Mouse (Mus musculus) right cerebral cortex, postnatal 25 days (tissue): ENCODE measurements around the gene Thap4.

Experiments used
- DNase-seq: peaks from one replicate; pipeline ENCODE4 v3.0.0; 2022

Gene Thap4

DNA sequence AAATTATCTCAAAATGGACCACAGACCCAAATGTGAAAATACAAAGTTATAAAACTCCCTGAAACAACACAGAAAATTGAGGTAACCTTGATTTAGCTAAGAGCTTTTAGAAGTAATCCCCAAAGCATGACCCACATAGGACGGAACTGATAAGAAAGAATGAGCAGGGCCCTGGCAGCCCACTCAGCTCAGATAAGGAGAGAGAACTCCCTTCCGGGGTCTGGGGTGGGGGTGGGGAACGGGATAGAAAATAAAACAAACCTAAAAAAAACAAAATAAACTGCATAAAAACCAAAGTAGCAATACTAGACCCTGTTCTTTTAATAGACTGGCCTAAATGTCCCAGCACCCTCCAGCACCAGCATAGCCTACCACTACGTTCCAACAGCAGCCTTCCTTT is 12.7 kb downstream of the Thap4 start:
- no peak for DNase-seq

DNA sequence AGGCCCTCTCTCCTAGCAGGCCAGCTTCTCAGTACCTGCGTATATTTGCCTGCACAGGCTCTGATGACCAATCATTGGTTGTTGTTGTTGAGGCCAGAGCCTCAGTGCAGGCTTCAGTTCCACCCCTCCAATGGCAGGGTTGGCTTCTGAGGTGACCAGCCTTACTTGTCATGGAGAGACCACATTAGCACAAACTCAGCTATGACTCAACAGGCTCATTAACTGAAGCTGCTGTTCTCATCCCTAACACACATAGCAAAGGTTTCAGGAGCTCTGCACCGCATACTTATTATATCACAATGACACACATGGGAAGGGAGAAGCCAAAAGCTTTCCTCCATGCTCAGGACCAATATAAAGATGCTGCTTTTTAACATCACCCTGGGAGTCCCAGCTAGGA is 14.0 kb downstream of the Thap4 start:
- no peak for DNase-seq

DNA sequence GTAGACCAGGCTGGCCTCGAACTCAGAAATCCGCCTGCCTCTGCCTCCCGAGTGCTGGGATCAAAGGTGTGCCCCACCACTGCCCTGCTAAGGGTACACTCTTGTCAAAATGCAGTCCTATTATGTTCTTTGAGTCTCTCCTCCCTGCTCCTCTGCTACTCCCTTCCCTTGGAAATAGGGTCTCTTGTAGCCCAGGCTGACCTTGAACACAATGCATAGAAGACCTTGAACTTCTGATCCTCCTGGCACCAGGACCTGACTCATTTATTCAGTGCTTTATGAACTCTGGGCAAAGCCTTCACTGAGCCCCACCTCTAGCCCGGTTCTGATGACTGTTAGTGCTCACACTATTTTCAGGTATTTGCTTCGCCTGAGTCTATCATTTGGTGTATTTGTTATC is 17.0 kb downstream of the Thap4 start:
- DNase-seq, result no peak

DNA sequence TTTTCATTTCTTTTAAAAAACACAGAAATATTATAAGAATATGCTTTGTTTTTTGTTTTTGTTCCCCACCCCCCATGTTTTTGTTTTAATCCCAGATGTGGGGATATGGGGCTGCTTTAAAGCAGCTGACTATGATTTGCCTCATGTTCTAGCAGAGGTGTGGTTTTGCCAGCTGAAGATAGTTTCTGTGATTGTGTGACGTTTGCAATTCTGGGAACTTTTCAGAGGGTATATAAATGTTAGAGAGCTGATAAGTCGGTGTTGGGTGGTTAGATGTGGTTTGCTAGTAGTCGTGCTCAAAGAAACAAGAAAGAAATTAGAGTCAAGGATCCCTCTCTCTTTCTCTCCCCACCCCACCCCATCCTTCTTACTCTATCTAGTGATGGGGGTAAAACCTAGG is 18.8 kb downstream of the Thap4 start:
- DNase-seq, result no peak

DNA sequence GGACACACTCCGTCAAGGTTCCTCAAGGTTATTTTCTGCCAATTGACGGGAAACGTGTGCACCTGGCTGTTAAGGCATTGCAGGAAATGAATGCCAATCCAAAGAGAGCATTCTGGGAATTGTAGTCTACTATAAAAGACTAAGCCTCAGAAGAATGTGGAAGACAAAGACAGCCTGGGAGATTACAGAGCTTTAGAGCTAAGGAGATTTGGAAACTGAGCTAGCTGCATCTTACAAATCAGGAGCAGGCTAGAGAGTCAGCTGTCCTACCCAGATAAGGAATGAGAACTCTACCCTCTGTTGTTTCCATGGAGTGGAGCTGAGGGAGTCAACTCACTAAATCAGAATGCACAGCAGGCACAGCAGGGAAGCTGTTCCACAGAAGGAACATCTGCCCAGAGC is 22.8 kb downstream of the Thap4 start:
- DNase-seq, result no peak

DNA sequence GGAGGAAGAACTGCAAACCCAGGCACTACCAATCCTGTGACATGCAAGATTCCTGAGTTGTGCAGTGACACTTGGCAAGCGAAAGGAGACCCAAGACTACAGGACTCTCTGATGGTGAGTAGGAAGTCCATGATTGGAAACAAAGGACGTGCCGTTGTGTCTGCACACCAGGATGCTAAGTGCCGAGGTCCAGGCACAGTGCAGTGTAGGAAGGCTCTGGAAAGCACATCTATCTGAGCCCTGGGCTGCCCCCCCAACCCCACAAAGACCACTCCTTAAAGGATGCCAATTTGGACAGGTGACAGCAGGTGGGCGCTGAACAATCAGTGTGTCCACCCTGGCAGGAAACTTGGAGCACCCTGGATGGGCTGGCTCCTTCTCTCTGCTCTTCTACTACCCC is 23.6 kb downstream of the Thap4 start:
- no peak for DNase-seq

DNA sequence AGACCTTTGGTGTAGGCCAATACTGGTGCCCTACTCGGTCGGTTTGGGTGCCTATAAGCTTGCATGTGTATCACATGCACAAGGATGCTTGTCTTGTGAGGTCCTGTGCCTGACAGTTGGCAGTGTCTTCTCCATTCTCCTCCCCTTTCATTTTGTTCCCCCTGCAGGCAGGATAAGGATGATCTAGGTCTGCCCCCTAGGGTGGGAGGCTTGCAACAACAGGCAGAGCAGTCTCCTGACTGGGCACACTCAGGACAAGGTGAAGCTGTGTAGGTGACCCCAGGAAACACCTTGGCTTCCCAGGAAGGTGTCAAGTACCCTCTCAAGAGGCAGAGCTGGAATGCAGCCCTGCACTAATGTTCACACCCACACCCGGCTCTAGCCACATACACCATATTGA is 27.7 kb downstream of the Thap4 start:
- DNase-seq, result peak; percentile 26

DNA sequence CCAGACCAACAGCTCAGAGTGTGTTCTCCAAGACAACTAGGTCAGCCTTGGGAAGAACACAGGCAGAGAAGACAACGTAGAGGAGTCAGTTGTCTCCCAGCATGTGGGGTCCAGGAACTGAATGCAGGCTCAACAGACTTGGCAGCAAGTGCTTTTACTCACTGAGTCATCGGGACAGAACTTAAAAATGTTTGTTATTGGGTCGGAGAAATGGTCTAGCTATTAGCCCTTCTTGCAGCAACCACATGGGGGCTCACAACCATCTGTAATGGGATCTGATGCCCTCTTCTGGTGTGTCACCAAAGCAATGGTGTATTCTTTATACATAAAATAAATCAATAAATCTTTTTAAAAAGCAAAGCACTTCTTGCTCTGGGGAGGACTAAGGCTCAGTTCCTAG is 28.5 kb downstream of the Thap4 start:
- no peak for DNase-seq

DNA sequence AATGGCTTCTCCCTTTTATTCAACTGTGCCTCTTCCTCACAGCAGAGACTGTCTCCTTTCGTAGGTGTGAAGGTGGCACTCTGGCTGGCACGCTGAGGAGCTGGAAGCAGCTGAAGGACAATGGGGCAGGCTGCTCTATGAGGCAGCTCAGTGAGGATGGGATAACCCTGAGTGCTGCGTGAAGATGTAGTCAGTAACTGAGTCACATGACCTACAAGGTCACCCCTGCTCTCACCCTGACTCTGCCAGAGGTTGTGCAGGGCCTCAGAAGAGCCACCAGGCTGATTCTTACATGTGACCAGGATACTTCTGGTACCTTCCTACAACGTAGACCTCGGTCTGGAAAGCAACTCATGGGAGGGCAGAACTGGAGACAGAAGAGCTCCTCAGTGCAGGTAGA is 29.0 kb downstream of the Thap4 start:
- DNase-seq, result no peak

DNA sequence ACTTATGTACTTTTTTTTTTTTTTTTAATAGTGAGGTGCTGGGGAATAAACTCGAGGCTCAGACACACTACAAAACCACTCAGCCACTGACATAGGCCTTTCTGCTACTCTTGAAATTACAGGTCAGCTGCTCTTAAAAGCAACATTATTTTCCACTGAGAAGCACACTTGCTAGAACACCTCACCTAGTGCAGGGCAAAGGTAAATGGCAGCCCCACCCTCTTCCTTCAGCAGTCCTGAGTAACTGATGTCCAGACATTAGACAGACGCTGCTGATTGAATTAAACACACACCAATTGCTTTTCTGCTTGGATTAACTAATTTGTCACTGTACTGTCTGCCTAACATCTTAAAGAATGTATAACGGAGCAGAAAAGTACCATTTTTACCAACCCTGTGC is 30.0 kb downstream of the Thap4 start:
- DNase-seq, result no peak

DNA sequence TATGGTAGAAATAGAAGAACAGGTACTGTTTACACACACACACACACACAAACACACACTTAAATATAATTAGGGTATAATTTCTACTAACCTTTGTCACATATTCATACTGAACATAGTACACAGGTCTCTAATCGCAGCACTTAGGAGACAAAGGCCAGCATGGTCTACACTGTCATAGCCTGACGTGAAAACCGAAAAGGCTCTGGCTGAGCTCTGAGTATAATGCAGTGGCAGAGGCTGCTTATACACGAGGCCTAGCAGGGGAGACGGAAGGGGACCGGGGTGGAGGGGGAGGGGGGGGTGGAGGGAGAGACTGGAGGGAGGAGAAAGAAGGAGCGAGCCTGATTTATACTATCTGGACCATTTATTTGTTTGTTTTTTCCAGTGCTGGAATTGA is 33.1 kb downstream of the Thap4 start:
- no peak for DNase-seq

DNA sequence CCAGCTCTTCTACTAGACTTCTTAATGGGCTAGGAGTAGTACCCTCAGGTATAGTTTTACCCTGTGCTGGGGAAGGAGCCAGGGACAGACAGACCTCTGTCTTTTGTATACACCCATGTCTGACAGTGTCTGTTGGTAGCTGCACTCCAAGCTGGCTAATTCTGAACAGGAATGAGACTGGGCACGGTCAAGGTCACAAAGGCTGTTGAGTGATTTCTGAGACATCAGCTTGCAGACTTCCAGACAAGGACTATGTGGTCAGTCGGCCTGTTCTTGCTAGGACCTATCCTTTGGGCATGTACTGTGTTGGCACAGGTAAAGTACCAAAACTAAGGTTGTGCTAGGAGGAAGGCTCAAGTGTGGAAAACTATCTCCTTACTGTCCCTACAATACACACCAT is 38.5 kb downstream of the Thap4 start:
- DNase-seq, result no peak

DNA sequence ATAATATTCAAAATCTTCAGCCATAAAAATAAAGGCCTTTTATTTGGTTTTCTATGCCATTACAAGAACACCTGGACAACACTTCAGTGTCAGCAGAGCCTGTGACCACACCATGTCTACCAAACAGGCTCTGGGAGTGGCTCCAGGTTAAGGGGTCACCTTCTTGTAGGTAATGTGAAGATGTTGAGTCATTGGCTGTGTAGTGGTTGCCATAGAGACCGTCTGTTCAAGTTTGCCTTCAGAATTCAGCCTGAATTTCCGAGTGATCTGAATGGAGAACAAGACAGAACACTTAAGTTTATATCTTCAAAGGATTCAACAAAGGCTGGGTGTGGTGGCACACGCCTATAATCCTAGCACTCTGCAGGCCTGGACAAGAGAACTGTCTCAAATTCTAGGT is 49.3 kb downstream of the Thap4 start:
- no peak for DNase-seq

DNA sequence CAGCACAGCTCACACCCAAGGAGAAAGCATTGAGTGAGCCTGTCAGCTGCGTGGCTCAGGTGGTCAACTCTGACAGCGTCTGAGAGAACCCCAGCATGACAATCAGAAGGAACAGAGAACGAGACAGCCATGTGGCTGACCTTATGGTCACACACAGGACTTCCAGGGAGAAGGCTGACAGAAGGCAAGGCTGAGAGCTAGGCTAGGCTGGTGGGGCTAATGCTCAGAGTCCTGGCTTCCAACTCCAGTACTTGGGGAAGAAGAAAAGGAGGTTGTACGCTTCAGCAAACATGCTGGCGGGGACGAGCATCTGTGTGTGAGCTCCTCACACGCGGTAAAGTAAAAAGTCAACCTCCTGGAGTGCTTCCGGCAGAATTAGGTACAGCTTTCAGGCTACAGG is 50.3 kb downstream of the Thap4 start:
- no peak for DNase-seq

DNA sequence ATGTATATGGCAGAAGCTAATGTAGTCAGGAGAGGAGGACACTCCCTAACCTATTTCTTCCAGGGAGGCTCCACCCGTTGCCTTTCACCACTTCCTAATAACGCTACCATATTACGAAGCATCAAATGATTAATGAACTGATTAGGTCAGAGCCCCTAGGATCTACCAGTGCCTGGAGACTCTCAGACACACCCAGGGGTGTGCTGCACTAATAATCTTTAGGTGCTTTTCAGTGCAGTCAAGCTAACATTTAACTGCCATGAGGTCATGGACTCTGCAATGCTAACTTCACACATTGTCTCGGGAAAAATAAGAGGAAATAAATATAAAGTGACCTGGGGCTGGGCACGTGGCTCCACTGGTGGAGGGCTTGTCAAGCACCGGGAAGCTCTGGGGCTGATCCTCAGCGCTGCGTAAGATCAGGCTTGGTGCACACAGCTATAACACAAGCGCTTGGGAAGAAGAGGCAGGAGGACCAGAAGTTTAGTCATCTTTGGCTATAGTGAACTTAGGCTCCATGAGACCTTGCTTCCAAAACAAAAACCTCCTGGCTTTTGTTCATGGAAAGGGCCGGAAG is 51.1 kb downstream of the Thap4 start:
- no peak for DNase-seq

DNA sequence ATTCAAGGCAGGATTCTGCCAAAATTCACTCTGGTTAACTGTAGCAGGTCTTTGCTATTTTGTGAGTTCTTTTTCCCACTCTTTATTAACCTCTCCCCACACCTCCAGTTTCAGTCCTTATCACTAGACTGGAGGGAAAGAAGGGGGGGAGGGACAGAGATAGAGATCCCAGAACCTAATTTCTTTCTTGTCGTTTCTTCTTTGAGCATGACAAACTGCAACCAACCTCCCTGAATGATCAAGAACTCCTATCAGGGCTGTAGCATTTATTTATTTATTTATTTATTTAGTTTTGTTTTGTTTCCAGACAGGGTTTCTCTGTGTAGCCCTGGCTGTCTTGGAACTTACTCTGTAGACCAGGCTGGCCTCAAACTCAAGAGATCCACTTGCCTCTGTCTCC is 52.6 kb downstream of the Thap4 start:
- DNase-seq, result no peak

DNA sequence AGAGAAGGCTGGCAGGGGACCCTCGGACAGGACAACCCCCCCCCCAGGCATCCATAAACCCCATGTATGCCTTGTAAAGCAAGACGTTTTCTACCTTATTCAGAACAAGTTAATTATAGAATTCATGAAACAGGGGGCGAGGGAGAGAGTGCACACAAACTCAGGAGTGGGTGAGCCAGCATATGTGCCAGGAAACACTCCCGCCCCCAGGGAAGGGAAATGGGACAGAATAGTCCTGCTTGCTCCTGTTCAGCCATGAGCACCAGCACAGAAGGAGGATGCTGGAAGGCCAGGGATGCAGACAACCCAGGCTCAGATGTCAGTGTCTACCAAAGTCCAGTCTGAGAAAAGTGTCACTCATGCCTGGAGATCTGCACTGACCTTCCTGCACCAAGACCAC is 55.5 kb downstream of the Thap4 start:
- peak; percentile 61 for DNase-seq

DNA sequence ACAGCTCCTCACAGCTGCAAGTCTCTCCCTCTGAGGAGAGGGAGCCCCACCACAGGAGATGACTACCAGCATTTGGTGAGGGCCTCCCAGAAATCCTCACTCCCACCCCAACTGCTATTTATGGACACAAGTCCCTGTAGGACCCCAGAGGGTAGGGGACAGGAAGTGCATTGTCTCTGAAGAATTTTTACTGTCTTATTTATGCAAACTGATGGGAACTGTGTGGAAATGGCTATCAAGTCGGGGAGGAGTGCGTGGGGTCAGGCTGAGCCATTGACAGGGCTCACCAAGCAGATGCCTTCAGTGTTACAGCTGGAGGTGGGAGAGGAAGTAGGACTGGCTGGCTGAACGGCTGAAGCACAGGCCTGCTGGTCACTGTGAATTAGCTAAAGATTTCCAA is 57.3 kb downstream of the Thap4 start:
- DNase-seq, result no peak

DNA sequence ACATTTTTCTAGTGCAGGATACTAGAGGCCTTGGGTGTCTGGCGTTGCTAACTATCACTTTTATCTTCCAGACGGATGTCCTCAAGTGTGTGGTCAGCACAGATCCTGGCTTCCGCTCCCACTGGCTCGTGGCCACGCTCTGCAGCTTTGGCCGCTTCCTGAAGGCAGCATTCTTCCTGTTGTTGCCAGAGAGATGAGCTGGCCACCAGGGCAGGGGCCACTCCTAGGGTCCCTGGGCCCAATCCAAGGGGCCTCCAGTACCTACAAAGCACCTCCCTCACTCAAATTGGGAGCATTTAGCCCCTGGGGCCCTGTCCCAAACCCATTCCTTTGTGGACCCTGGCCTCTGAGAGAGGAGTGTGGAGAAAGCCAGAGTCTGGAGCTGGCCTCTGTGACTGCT is 59.7 kb downstream of the Thap4 start:
- DNase-seq, result no peak

DNA sequence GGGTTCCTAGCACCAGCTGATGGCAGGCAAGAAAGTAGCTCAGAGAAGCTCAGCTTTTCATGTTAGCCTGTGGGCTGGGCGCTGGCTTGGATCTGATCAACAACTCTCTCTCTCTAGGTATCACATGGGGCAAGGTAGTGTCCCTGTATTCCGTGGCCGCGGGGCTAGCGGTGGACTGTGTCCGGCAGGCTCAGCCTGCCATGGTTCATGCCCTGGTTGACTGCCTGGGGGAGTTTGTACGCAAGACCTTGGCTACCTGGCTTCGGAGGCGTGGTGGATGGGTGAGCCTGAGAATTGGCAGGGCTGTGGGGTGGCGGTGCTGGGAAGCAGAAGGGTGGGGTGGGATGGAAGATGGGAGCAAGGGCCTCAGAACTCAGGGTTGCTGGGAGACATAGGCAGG is 60.7 kb downstream of the Thap4 start:
- DNase-seq, result no peak

DNA sequence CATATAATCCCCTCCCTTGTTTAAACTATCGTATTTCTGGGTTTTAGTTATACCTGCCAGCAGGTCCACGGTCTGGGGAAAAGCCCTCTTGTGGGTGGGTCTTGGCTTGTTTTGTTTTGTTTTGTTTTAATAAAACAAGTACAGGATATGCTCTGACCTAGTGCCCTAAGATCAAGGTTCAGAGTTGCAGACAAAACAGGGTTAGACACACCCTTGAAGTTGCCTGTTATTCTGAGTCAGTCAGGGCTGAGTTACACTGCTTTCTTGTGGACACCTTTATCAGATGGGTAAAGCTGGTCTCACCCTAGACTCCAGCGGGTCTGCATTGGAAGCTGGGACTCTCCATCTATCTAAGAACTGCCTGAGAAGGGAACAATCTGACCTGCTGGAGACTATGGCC is 61.2 kb downstream of the Thap4 start:
- DNase-seq, result no peak

DNA sequence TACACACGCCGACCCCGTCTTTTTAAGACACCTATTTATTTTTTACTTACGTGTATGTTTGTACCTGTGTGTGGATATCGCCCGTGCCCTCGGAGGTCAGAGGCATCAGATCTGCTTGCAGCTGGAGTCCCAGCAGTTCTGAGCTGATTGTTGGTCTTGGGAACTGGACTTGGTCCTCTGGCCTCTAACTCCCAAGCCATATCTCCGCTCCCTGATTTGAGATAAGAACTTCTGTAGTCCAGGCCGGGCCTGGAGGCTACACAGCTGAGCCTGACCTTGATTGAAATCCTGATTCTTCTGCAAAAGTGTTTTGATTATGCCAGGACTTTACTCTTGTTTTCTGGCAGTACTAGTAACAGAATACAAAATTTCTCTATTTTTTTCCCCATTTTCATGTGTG is 61.9 kb downstream of the Thap4 start:
- no peak for DNase-seq

DNA sequence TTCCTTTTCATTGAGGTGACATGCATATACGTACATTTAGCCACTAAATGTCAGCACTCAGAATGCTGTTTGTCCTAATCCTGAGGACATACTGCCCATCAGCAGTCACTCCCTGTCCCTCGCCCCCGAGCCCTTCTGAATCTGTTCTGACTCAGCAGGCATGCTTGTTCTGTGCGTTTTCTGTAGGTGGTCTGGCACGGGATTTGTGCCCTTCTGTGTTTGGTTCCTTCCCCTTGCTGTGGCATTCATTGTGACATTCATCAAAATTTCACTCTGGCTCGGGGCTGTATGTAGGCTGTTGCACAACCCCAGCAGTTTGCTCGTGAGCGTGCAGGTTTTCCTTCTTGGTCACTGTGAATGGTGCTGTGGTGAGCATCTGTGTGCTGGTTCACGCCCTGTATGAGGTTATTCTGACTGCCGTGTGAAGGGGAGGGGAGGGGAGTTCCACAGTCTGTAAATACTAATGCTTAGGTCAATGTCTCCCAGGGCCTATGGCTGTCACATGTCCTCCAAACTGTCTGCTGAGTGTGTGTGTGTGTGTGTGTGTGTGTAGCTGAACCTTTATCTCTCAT is 62.8 kb downstream of the Thap4 start:
- peak; percentile 29 for DNase-seq

DNA sequence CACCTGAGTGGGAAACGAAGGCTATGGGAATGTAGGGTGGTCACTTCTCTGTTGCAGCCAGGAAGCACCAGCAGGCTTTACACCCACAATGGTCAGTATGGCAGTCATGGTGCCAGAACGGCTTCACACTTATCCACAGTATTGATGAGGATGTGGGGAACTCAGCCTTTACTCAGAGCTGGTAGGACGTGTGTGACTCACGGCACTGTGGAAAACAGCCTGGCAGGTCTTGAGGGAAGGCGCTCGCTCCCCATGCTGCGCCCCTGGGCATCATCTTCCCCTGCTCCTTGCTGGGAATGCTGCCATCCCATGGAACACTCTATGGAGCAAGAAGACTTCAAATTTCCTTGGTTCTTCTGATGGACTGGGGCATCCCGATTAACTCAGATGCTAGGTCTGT is 63.6 kb downstream of the Thap4 start:
- DNase-seq, result no peak

DNA sequence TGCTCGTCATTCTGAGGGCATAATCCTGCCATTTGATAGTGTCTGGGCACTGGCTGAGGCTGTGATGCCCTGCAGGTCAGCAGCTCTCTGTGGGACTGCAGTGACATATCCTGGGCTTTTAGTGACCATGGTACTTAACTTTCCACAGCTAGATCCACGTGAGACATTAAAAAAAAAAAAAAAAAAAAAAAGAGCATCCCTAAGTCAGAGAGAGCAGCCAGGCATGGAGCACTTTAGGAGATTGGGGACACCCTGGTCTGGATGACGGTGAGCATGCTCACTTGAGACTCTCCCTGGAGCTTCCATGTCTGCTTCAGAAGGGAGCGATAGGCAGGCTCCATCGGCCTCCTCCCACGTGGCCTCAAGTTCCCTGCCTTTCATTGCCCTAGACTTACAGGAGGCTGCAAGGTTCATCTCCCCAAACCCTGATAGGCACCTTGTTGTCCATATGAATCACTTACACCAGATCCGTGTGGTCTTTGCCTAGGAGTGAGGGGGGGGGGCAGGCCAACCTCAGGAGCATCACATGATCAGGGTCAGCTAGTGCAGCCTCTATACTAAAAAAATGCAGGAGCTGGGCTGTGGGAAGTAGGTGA is 64.7 kb downstream of the Thap4 start:
- no peak for DNase-seq
